Mouse (Mus musculus) heart, postnatal 25 days (tissue): ENCODE results near the gene Ctc1. TPM values are rescaled to one million over a fixed set of nuclear protein-coding genes. Genes with fewer than 3 reads are reported as not detected.
"Not testable (repeated sequence)": the region's sequence is repeated elsewhere in the genome, so short reads cannot be mapped to it uniquely, and the experiment has no call there.

Experiments used
- DNase-seq: peaks from one replicate; pipeline ENCODE4 v3.0.0; 2022; ENCODE audit warnings: low spot score
- intact Hi-C: fragments of 180-260 bp; cut with DNase I; formaldehyde crosslinking; loops from one replicate; pipeline ENCODE4 v1.15.1; 2025
- total RNA-seq, 2 experiments: library from RNA; stranded (reverse); gene quantifications; 2 replicates each; pipeline ENCODE4 v1.2.3; 2021

The Ctc1 gene
- total RNA-seq, 2 experiments from 2014 or later, result 11.5 to 13.7 TPM

- DNase-seq, result no peak
- intact Hi-C loops, result no loop called here
Measured at GRCm38 (mm10) chr11:69005193-69005592, 10.5 kb upstream of the Ctc1 start.

GRCm38 (mm10) chr11:69006575-69006974, 9.1 kb upstream of the Ctc1 start:
- DNase-seq, intact Hi-C loops: not testable (repeated sequence)

GRCm38 (mm10) chr11:69008182-69009121, 7.3 kb upstream of the Ctc1 start, which contains the start of gene Pfas:
Gene Pfas (minus strand): TSS chr11:69008460.
- intact Hi-C loops, result no loop called here

GRCm38 (mm10) chr11:69009508-69009907, 6.2 kb upstream of the Ctc1 start:
- no peak for DNase-seq
- intact Hi-C loops, result no loop called here

More at GRCm38 (mm10) chr11:69008182-69009121, 7.3 kb upstream of the Ctc1 start, which contains the start of gene Pfas:
- peak; percentile 68 for DNase-seq

GRCm38 (mm10) chr11:69010400-69011323, 5.0 kb upstream of the Ctc1 start:
- DNase-seq, result no peak
- intact Hi-C loops, result no loop called here

- intact Hi-C loops, result not testable (repeated sequence)
Measured at GRCm38 (mm10) chr11:69011445-69011844, 4.3 kb upstream of the Ctc1 start.

GRCm38 (mm10) chr11:69012071-69012601, 3.6 kb upstream of the Ctc1 start:
- peak; percentile 83 for DNase-seq
- intact Hi-C loops, result no loop called here

More at GRCm38 (mm10) chr11:69011445-69011844, 4.3 kb upstream of the Ctc1 start:
- not testable (repeated sequence) for DNase-seq

GRCm38 (mm10) chr11:69016755-69017154, 1.0 kb downstream of the Ctc1 start:
- intact Hi-C loops, result loop anchor here (2.0 kb wide), 1 partner anchor 18 kb away; no protein-coding TSS in a partner anchor
- DNase-seq, result no peak

GRCm38 (mm10) chr11:69020691-69021090, 5.0 kb downstream of the Ctc1 start:
- intact Hi-C loops, result no loop called here
- no peak for DNase-seq

- intact Hi-C loops, result no loop called here
- DNase-seq, result no peak
Measured at GRCm38 (mm10) chr11:69026562-69026961, 10.9 kb downstream of the Ctc1 start.

GRCm38 (mm10) chr11:69028805-69029204, 13.1 kb downstream of the Ctc1 start:
- no peak for DNase-seq
- intact Hi-C loops, result no loop called here

GRCm38 (mm10) chr11:69033552-69033951, 17.8 kb downstream of the Ctc1 start:
- intact Hi-C loops, result no loop called here

GRCm38 (mm10) chr11:69034585-69034984, 18.9 kb downstream of the Ctc1 start:
- intact Hi-C loops, result loop anchor here (2.0 kb wide), 1 partner anchor 18 kb away; no protein-coding TSS in a partner anchor
- no peak for DNase-seq

More at GRCm38 (mm10) chr11:69033552-69033951, 17.8 kb downstream of the Ctc1 start:
- no peak for DNase-seq

- intact Hi-C loops, result loop anchor here (2.0 to 5.0 kb wide), 3 partner anchors 19 to 128 kb away; partner anchors contain the start of gene Slc25a35
Measured at GRCm38 (mm10) chr11:69035411-69035810, 19.7 kb downstream of the Ctc1 start.

GRCm38 (mm10) chr11:69035849-69036248, 20.1 kb downstream of the Ctc1 start:
- DNase-seq, result peak; percentile 71
- intact Hi-C loops, result loop anchor here (2.0 to 5.0 kb wide), 3 partner anchors 19 to 129 kb away; partner anchors contain the start of gene Slc25a35

More at GRCm38 (mm10) chr11:69035411-69035810, 19.7 kb downstream of the Ctc1 start:
- no peak for DNase-seq

- intact Hi-C loops, result loop anchor here (5.0 kb wide), 2 partner anchors 69 to 129 kb away; partner anchors contain the start of gene Slc25a35
Measured at GRCm38 (mm10) chr11:69036486-69037230, 20.9 kb downstream of the Ctc1 start.

GRCm38 (mm10) chr11:69037231-69038061, 21.7 kb downstream of the Ctc1 start:
- DNase-seq, result peak; percentile 52
- intact Hi-C loops, result loop anchor here (5.0 kb wide), 2 partner anchors 70 to 130 kb away; partner anchors contain the start of gene Slc25a35

More at GRCm38 (mm10) chr11:69036486-69037230, 20.9 kb downstream of the Ctc1 start:
- peak; percentile 68 for DNase-seq

GRCm38 (mm10) chr11:69038173-69038572, 22.5 kb downstream of the Ctc1 start:
- intact Hi-C loops, result loop anchor here (5.0 kb wide), 2 partner anchors 71 to 131 kb away; partner anchors contain the start of gene Slc25a35

More at GRCm38 (mm10) chr11:69038173-69038572, 22.5 kb downstream of the Ctc1 start:
- DNase-seq, result no peak
